8 mouse cellular contexts compared by ENCODE assay signal in the genomic region with DNA sequence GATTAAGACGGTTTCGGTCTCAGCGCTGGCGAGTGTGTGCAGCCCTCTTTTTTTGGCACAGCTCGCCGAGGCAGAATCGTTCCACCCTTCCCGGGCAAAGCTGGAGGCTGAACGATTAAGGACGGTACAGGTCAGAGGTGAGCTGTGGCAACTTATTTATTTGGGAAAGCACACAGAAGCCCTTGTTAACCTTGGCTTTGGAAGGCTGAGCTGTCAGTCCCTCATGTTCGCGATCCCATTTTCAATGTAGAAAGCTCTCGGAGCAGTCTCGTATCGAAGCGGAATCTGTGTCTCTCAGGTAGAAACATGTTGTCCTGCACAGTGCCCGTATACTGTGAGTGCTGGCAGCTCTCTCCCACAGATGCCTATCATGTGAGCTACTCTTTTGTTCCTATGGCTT.
DNase-seq lines count a peak whose midpoint lies in the region; ATAC-seq and TF ChIP-seq lines count a peak whose summit lies in the region.

No protein-coding gene starts in this region.

- H3K27ac ChIP-seq in gastrocnemius, adult 2 months, result no peak overlapping the region
- H3K27ac ChIP-seq in stomach, embryonic 16.5 days (ENCODE audit: low read length), result peak overlapping the region; percentile 96

- H3K4me1 ChIP-seq in stomach, embryonic 16.5 days (ENCODE audit: control insufficient read depth, insufficient read depth, low read length), result peaks cover 10% of the 10 kb centered on the region

- H3K36me3 ChIP-seq in stomach, embryonic 16.5 days (ENCODE audit: control insufficient read depth, insufficient read depth, low read length), result no peaks in the 10 kb centered on the region

- intact Hi-C loops in gastrocnemius, adult 2 months (cut with DNase I), result no loop called here
- intact Hi-C loops in gastrocnemius, postnatal 36 days (cut with DNase I), result no loop called here

- H3K9ac ChIP-seq in stomach, embryonic 16.5 days (ENCODE audit: low read length), result peak overlapping the region; percentile 66

- H3K4me3 ChIP-seq in gastrocnemius, adult 2 months, result peak overlapping the region; percentile 45
- peak overlapping the region; percentile 37 for H3K4me3 ChIP-seq in stomach, embryonic 16.5 days (replicated peaks; ENCODE audit: low read length)

- WGBS in stomach, embryonic 16.5 days, result 35% methylated on average over 17 of the region's 17 CpGs

- H3K27me3 ChIP-seq in stomach, embryonic 16.5 days (ENCODE audit: control insufficient read depth, insufficient read depth, low read length), result no peaks in the 10 kb centered on the region

- ATAC-seq in stomach, embryonic 16.5 days (ENCODE audit: insufficient read depth, low FRiP score), result no peak

- H3K4me2 ChIP-seq in stomach, embryonic 16.5 days (ENCODE audit: low read depth, low read length), result peak overlapping the region; percentile 54

- no peaks in the 10 kb centered on the region for H3K9me3 ChIP-seq in stomach, embryonic 16.5 days (replicated peaks; ENCODE audit: control insufficient read depth, low read length)

- TF ChIP-seq CTCF in gastrocnemius, adult 2 months (IDR thresholded peaks at IDR 0.05), result no peak

- DNase-seq in gastrocnemius, adult 2 months, result peak; percentile 19
- DNase-seq in gastrocnemius, postnatal 36 days, result no peak
- peak; percentile 22 to 27 for DNase-seq in right cerebral cortex, adult 2 months (ENCODE audit: low spot score in 2 of 2)
- DNase-seq in right cerebral cortex, postnatal 36 days (ENCODE audit: low spot score in 2 of 2), result no peak
- peak; percentile 13 for DNase-seq in kidney, postnatal 10 days
- no peak for DNase-seq in cerebellum, postnatal 14 days
- no peak for DNase-seq in adipocyte (ENCODE audit: low spot score)

Comparison
In these comparisons a context has a peak if more than half of its experiments do, and no peak if none do; other contexts are left out.
1. DNase-seq: peak in gastrocnemius, adult 2 months (single experiment), right cerebral cortex, adult 2 months (2 of 2) and kidney, postnatal 10 days (single experiment); none in gastrocnemius, postnatal 36 days (0 of 2), right cerebral cortex, postnatal 36 days (0 of 2), cerebellum, postnatal 14 days (0 of 2) and adipocyte (single experiment).